Mouse (Mus musculus) skeletal muscle tissue, postnatal 0 days (tissue): ENCODE data around the gene Chka. TPM values are rescaled to one million over a fixed set of nuclear protein-coding genes. Genes with fewer than 3 reads are reported as not detected.

Source experiments
- polyA plus RNA-seq: library from polyadenylated mRNA; unstranded; fragments of >200 nt; fragmentation: Nextera tagmentation; extraction: Ambion mirVana; gene quantifications from 2 replicates; pipeline ENCODE4 v1.2.1, GENCODE M21; 2015

Chka gene
- polyA plus RNA-seq = 7.9 and 9.6 TPM in 2 replicates

DNA sequence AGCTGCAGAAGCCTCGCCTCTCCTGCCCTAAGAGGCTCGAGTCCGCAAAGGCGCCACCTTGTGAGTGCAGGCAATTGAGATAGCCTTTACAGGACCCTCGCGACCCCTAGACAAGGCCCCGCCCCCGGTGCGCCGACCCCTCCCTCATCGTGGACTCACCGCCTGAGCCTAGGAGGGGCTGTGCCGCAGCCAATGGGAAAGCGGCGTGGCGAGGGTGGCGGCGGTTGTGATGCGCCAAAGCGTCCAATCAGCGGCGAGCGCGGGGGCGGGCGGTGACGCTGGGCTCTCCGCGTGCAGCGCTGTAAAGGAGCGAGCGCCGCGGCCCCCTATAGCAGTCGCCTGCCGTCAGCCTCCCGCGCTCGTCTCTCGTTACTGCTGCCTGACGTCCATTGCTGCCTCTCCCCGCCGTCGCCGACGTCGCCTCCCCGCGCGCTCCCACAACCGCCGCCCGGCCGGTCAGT lies at the start of gene Chka:
Chka (plus strand) TSS at position 272 of the 461 bp plus-strand sequence.

DNA sequence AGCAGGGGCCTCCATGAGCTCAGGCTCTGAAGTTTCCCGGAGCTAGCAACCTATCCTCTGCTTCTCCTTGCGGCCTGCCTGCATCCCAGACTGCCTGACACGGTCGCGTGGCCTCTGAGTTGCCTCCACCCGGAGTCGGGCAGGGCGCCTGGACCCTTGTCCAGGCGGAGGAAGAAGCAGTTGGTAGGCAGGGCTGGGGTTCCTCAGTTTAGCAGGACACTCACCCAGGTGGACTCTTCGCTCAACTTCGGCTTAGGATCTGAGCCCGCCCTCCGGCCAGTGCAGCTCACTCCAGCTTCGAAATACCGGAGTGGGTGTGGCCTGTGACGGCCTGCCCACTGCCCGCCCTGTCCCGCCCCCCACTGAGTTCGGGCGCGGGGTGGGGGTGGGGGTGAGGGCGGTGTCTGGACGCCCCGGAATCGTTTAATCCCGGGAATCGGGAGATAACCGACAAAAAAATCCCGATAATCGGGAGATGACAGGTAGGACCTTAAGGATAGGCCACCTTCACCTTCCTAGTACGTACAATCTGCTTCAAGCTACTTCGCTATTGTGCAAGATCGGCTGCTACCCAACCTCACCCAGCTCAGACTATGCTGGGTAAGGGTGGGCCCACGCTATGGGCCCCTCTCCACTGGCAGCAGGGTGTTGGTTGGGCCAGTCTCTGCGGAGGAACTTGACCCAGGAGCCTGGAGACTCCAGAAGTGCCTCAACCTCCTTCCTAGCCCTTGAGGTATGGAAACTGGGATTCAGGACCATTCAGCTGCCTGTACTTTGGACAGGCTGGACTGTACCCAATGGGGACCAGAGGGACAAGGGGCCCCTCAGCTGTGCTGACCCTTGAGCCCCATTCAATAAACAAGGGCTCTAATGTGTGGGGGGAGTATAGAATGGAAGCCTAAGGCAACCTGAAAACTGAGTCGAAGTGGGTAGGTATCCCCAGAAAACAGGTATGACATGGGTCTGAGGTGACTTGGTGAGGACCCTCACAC lies 55.5 kb downstream of the Chka start, which contains the start of gene Tcirg1:
Tcirg1 (minus strand) TSS at position 339 of the 992 bp plus-strand sequence.

DNA sequence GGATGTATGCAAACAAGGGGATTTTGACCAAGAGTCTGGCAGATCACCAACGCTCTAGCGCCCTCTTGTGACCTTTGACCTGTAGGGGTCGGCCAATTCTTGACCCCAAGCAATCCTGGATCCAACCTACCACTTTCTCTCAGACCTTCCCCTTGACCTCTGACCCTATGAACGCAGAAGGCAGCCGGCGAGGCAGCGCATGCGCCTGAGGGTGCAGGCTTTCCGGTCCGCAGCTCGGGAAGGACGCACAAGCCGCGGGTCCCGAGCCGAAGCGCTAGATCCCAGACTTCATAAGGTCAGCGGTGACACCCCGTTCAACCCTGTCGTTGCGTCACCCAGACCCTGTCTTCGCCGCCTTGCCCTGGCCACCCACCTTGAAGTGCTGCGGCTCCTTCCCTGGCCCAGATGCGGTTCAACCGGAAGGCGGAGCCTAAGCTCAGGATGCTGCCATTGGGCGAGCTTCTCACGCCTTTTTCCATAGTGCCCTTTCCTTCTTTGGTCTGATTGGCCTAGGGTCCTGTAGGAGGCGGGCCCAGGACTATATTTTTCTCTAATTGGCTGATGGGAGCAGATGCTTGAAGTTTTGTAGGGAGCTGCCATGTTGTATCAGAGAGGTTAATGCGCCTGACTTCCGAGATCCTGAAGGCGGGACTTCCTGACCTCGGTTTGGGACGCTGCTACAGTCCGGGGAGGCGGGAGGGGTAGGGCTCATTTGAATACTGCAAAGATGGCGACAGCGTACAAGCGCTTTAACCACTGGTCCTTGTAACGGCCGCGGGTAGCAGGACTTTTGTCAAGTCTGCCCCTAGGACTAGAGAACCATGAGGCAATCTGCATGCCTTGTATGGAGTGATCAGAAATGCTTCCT lies 61.0 kb downstream of the Chka start, which contains the start of gene Ndufs8:
Ndufs8 (minus strand) TSS at position 438 of the 868 bp plus-strand sequence.

DNA sequence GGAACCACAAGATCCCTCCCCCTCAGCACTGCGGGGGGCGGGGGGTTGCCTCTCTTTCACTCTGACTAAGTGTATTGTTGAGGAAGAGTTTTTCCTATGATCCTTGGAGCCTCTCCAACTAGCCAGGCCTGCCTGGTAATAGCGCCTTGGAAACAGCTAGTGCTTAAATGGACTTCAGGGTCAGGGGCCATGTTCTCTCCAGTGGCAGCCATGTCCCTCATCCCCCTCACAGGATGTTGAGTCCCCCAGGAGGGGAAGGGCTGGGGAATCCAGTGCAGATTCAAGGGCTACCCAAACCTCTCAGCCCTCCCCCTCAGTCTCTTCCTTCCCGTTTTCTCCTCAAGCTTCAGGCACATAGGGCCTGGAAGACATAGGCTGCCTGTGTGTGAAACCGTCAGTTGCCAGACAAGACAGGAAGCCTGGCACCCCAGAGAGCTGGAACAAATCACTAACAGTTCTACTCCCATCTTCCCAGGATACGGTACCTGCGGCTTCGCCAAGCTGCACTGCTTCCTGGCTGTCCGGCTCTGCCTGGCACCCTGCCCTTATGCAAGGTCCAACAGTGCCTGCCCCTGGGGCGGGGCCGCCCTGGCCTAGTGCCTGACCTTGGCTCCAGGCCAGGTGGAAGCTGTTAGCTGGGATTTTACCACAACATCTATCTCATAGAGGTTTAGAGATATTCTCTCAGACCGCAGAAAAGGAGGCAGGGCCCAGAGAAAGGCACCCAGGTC lies 77.8 kb downstream of the Chka start, which contains the start of gene Aldh3b1:
Aldh3b1 (minus strand) TSS at position 598 of the 731 bp plus-strand sequence.

DNA sequence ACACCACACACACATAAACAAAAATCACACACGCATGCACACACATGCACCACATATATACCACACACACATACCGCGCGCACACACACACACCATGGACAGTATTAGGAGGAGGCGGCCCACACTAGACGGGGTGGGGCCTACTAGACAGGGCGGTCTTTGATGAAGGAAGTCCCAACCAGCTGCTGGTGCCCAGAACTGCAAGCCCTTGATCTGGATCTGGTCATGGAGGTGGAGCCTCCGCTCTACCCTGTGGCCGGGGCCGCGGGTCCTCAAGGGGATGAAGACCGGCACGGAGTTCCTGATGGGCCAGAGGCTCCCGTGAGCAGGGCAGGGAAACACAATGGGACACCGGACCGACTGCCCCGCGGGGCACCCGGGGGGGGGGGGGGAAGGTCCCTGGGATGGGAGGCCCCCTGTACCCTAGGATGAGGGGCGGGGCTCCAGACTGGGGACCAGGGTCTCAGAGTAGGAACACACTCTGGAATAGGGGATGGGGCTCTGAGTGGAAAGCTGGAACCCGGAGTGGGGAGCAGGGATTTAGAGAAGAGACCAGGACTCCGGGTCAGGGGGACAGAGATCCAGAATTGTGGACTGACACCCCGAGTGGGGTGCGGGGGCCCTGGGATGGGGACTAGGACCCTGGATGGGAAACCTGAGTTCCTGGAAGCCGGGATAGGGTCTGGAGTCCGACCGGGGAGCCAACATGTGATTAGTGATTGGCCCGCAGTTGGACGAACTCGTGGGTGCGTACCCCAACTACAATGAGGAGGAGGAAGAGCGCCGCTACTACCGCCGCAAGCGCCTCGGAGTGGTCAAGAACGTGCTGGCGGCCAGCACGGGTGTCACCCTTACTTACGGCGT lies 83.7 kb downstream of the Chka start, which contains the start of gene Unc93b1:
Unc93b1 (plus strand) TSS at position 155 of the 864 bp plus-strand sequence.

Other genes with a start within 250 kb of the Chka start
- 2.0 and 2.2 TPM in 2 replicates for gene Lrp5, start 165.2 kb upstream of the Chka start, polyA plus RNA-seq
- 18.1 and 23.6 TPM in 2 replicates for gene 1810055G02Rik, start 143.5 kb upstream of the Chka start, polyA plus RNA-seq
- gene Kmt5b, start 84.4 kb upstream of the Chka start, polyA plus RNA-seq = 12.8 and 13.9 TPM in 2 replicates
- 16.4 and 18.2 TPM in 2 replicates for gene Tcirg1, start 55.4 kb downstream of the Chka start, polyA plus RNA-seq
- gene Ndufs8, start 61.0 kb downstream of the Chka start, polyA plus RNA-seq = 372 and 439 TPM in 2 replicates
- 7.5 and 8.1 TPM in 2 replicates for gene Aldh3b1, start 78.0 kb downstream of the Chka start, polyA plus RNA-seq
- gene Unc93b1, start 83.4 kb downstream of the Chka start, polyA plus RNA-seq = 20.6 and 25.5 TPM in 2 replicates
- 0.35 TPM in 1 of 2 replicates, not detected in the other for gene Aldh3b3, start 106.9 kb downstream of the Chka start, polyA plus RNA-seq
- 1.0 and 9.9 TPM in 2 replicates for gene Aldh3b2, start 120.6 kb downstream of the Chka start, polyA plus RNA-seq
- 10.8 and 13.3 TPM in 2 replicates for gene Acy3, start 134.8 kb downstream of the Chka start, polyA plus RNA-seq
- gene Tbx10, start 141.0 kb downstream of the Chka start, polyA plus RNA-seq = not detected in 2 replicates
- 39.5 and 49.5 TPM in 2 replicates for gene Nudt8, start 148.8 kb downstream of the Chka start, polyA plus RNA-seq
- 0.94 and 1.1 TPM in 2 replicates for gene Gm49405, start 148.9 kb downstream of the Chka start, polyA plus RNA-seq
- 1.6 and 2.5 TPM in 2 replicates for gene Doc2g, start 151.5 kb downstream of the Chka start, polyA plus RNA-seq
- gene Ndufv1, start 161.0 kb downstream of the Chka start, polyA plus RNA-seq = 413 and 450 TPM in 2 replicates
- gene Gstp1, start 186.2 kb downstream of the Chka start, polyA plus RNA-seq = 271 and 284 TPM in 2 replicates
- gene Gstp2, start 194.2 kb downstream of the Chka start, polyA plus RNA-seq = 11.0 and 11.1 TPM in 2 replicates
- 0.21 TPM in 1 of 2 replicates, not detected in the other for gene Gstp3, start 207.8 kb downstream of the Chka start, polyA plus RNA-seq
- 1.3 and 1.5 TPM in 2 replicates for gene Cabp2, start 229.8 kb downstream of the Chka start, polyA plus RNA-seq
- gene Cdk2ap2, start 245.4 kb downstream of the Chka start, polyA plus RNA-seq = 38.7 and 45.9 TPM in 2 replicates
- 3.8 and 5.2 TPM in 2 replicates for gene Pitpnm1, start 248.2 kb downstream of the Chka start, polyA plus RNA-seq